Mouse (Mus musculus): Measurements from ENCODE around the gene Fam173a. TPM values are rescaled to one million over a fixed set of nuclear protein-coding genes. Genes with fewer than 3 reads are reported as not detected.

Gene Fam173a
- 55.6 and 63.3 TPM in 2 replicates for polyA plus RNA-seq (2016; fragmentation: Nextera tagmentation; extraction: Ambion mirVana)

DNA sequence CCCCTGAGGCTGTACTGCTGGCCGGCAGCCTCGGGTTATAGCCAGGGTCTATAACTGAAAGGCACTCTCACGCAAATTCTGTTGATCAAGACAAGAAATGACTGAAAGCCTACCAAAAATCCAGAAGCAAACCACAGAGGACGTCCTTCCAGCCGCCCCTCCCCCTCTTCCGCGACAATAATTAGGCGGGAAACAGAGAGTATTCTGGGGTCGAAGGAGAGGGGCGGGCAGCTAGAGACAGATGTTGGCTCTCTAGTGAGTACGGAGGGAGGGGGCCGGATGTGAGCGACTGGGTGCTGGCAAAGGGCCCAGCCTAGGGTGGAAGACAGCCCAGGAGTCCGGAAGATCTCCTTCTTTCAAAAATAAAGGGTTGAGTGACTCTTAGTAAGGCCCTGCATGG is at the start of gene Fam173a:
Gene Fam173a, minus strand, starts transcription at position 287 of the 400 bp plus-strand sequence.
- H3K36me3 ChIP-seq: peaks cover 52% of the 10 kb centered on the region
- peak within 1 kb of the TSS; percentile 91 for H3K27ac ChIP-seq
- peak within 1 kb of the TSS; percentile 74 for H3K4me3 ChIP-seq
- WGBS: 2% methylated on average over 14 of the region's 14 CpGs
- DNase-seq (ENCODE audit: low spot score): peak; percentile 75
- peaks cover 68% of the 10 kb centered on the region for H3K4me1 ChIP-seq
- no peaks in the 10 kb centered on the region for H3K27me3 ChIP-seq (ENCODE audit: low read depth, poor library complexity, severe bottlenecking)
- H3K9me3 ChIP-seq (replicated peaks): no peaks in the 10 kb centered on the region

DNA sequence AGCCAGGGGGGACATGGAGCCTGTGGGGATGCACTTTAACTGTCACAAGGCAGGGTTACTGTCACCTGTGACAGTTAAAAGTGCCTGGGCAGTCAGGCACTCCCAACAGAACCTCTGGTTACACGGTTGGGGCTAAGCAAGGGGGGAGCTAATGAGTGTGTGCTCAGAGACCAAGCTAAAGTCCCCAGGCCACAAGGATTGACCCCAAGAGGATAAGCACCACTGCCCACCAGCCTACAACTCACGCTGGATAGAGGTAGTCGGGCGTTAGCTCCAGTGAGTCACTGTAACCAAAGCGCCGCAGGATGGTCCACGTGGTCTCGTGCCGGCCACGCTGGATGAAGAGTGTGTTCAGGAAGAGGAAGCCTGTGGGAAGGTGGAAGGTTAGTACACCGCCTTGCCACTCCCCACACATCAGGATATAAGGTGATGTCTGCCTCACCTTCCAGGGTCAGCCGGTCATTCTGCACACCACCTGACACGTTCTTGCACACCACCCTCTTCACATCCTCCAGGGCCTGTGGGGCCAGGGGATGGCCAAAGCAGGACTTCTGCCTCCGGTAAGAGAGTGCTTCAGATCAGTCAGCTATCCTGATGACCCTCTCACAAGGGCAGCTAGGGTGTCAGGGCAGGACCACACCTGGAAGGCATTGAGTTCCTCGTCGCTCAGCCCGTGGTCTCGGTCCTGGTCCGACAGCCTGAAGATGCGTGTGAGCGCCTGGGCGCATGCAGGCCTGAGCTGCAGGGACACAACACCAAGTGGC is 48.6 kb upstream of the Fam173a start, which contains the start of gene Gm20683:
Gene Gm20683, minus strand, starts transcription at position 647 of the 764 bp plus-strand sequence.
- no peak for DNase-seq (ENCODE audit: low spot score)
- WGBS: 92% methylated on average over 22 of the region's 22 CpGs
- H3K27me3 ChIP-seq (ENCODE audit: low read depth, poor library complexity, severe bottlenecking): no peaks in the 10 kb centered on the region
- H3K9me3 ChIP-seq (replicated peaks): no peaks in the 10 kb centered on the region
- peak within 1 kb of the TSS; percentile 10; the same call in 1 of the 2 replicates for H3K4me3 ChIP-seq
- peaks cover 75% of the 10 kb centered on the region for H3K36me3 ChIP-seq
- peaks cover 57% of the 10 kb centered on the region for H3K4me1 ChIP-seq
- H3K27ac ChIP-seq: no peak within 1 kb of the TSS

DNA sequence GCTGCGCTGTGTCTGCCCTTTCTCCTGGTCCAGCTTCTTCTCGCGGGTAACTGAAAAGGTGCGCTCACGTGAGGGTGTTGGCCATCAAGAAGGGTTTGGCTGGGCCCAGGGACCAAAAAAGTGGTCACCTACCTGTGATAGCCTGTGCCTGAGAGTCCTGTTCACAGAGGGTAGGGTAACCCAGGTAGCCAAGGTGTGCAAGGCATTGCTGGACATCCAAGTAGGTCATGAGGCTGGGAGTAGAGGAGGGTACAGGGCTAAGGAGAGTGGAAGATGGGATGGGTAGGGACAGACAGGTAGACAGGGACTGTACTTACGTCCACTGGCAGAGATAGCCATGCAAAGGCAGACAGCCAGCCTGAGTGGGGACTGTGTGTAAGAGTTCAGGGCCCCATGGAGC is 47.8 kb upstream of the Fam173a start:
- no peak for DNase-seq (ENCODE audit: low spot score)
- peaks cover 75% of the 10 kb centered on the region for H3K36me3 ChIP-seq
- H3K9me3 ChIP-seq (replicated peaks): no peaks in the 10 kb centered on the region
- peaks cover 65% of the 10 kb centered on the region for H3K4me1 ChIP-seq
- WGBS: 98% methylated on average over 6 of the region's 6 CpGs
- H3K4me3 ChIP-seq: 0 out of 2 replicates have a peak overlapping the region, but pooled peaks have one; percentile 6
- H3K27ac ChIP-seq: no peak overlapping the region
- no peaks in the 10 kb centered on the region for H3K27me3 ChIP-seq (ENCODE audit: low read depth, poor library complexity, severe bottlenecking)

DNA sequence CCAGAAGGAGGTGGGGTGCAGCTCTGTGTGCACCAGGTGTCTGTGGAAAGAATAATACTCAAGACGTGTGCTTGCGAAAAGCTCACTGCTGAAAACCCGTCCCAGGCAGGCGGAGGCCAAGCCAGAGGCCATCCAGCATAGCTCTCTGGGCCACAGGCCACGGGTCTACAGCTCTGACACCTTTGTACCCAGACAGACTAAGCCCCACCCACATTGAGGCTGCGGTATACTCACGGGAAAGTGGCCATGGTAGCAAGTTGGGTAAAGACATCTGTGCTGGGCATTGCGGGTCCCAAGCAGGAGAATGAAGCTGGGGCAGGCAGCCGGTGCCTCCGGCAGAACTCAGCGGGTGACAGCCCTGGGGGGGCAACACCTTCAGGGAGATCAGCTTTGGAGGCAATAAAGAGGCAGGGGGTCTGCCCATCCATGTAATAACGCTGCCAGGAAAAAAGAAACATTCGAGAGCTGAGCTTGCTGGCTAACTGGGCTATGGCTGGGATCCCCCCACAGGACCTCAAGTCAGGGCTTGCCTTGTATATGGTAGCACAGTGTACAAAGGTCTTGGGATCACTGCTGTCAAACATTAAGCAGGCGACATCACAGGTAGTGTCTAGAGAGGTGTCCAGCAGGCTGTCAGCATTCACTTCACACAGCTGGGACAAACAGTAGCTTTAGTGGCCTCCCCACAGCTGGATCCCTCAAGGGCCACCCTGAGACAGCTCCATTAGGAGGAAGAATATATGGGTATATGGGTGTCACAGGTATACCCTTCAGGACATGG is 46.9 kb upstream of the Fam173a start:
- DNase-seq (ENCODE audit: low spot score): no peak
- no peaks in the 10 kb centered on the region for H3K9me3 ChIP-seq (replicated peaks)
- no peak overlapping the region for H3K27ac ChIP-seq
- H3K4me3 ChIP-seq: no peak overlapping the region
- no peaks in the 10 kb centered on the region for H3K27me3 ChIP-seq (ENCODE audit: low read depth, poor library complexity, severe bottlenecking)
- peaks cover 70% of the 10 kb centered on the region for H3K4me1 ChIP-seq
- 84% methylated on average over 14 of the region's 14 CpGs for WGBS
- peaks cover 79% of the 10 kb centered on the region for H3K36me3 ChIP-seq

DNA sequence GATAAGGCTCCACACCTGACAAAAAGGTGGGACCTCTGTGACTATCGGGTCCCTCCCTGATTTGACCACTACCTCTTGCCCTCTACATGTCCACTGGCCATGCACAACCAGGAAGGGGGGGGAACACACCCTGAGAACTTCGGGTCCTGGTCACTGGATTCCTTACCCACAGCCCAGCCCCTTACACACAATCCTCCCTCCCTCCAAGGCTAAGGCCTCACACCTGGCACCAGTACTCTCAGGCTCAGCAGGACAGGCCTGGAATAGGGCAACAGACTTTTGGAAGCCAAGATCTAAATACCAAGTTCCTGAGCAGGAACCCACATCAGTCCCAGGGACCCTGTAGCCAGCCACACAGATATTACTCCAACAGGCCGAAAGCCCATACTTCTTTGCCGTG is 46.2 kb upstream of the Fam173a start:
- peaks cover 73% of the 10 kb centered on the region for H3K4me1 ChIP-seq

DNA sequence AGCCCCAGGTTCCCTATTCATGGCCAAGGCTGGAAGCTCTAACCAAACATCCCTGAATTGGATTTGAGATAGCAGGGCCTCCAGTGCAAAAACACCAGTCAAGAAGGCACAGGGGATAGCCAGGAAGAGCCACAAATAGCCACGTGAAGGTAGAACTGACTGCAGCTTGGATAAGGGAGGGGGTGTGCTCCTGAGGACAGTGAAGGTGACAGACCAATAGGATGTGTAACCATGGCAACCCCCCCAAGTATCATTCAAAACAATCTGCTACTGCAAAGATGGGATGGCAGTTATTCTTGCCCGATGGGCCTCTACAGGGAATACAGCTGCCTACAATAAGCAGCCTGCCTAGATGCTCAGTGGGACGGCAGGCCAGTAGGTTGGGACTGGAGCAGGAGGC is 44.8 kb upstream of the Fam173a start:
- Histone ChIP-seq H3K4me1 (peaks cover 67% of the 10 kb centered on the region), H3K4me3 (peak overlapping the region; percentile 77), H3K27ac (no peak overlapping the region)

More for the DNA sequence above, 46.2 kb upstream of the Fam173a start:
- Histone ChIP-seq H3K36me3 (peaks cover 83% of the 10 kb centered on the region), H3K27me3 (ENCODE audit: low read depth, poor library complexity, severe bottlenecking) (no peaks in the 10 kb centered on the region), H3K27ac (no peak overlapping the region), H3K9me3 (replicated peaks) (no peaks in the 10 kb centered on the region), H3K4me3 (no peak overlapping the region)
- 89% methylated on average over 4 of the region's 4 CpGs for WGBS
- no peak for DNase-seq (ENCODE audit: low spot score)

DNA sequence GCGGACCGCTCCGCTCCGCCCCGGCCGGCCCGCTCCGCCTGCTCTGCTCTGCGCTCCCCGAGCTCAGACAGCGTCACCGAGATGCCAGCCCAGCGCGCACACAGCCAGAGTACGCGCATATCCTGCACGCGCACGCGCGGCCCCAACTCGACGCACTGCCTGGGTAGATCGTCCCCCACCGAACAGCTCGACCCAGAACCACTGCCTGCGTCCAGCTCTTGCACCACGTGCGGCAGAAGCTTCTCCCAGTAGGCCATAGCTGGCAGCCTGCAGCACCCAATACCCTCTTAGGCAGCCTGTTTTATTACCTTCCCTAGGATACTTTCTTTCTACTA is 44.3 kb upstream of the Fam173a start, which contains the start of gene Rhbdl1:
Gene Rhbdl1, minus strand, starts transcription at position 220 of the 335 bp plus-strand sequence.
- DNase-seq (ENCODE audit: low spot score): peak; percentile 77
- Histone ChIP-seq H3K27me3 (ENCODE audit: low read depth, poor library complexity, severe bottlenecking) (no peaks in the 10 kb centered on the region), H3K4me3 (peak within 1 kb of the TSS; percentile 77), H3K4me1 (peaks cover 65% of the 10 kb centered on the region), H3K27ac (peak within 1 kb of the TSS; percentile 79), H3K36me3 (peaks cover 71% of the 10 kb centered on the region), H3K9me3 (replicated peaks) (no peaks in the 10 kb centered on the region)
- 2% methylated on average over 29 of the region's 29 CpGs for whole genome bisulfite sequencing

More for the DNA sequence above, 44.8 kb upstream of the Fam173a start:
- H3K9me3 ChIP-seq (replicated peaks): no peaks in the 10 kb centered on the region
- 61% methylated on average over 3 of the region's 3 CpGs for WGBS
- no peak for DNase-seq (ENCODE audit: low spot score)
- H3K36me3 ChIP-seq: peaks cover 75% of the 10 kb centered on the region
- no peaks in the 10 kb centered on the region for H3K27me3 ChIP-seq (ENCODE audit: low read depth, poor library complexity, severe bottlenecking)

DNA sequence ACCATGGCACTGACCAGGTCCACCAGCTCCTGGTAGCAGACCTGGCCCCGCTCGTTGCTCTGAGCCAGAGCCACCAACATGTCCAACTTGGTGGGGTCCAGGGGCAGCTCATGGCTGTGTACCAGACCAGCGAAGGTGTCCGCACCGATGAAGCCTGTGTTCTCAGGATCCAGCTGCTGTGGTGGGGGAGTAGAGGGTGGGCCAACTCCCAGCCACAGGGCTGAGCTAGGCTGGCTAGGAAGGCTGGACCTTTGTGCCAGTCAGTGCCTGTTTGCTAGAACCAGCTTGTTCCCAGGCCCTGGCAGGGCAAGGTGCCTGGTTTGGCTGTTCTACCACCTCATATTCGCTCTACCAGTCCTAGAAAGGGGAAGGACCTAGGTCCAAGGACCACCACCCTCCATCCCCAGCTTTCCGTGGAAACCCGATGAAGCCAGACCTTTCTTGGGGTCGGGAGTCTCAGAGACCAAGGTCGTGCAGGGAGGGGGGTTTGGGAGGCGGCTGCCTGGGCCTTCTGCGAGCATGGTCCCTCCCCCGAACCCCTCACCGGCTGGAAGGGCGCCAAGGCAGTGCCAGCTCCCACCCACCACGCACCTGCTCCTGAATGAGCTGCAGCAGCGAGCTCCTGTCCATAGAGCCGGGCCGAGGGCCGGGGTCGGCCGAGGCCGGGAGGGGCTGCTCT is 43.8 kb upstream of the Fam173a start:
- DNase-seq (ENCODE audit: low spot score): no peak
- Histone ChIP-seq H3K36me3 (peaks cover 71% of the 10 kb centered on the region), H3K4me3 (peak overlapping the region; percentile 77), H3K9me3 (replicated peaks) (no peaks in the 10 kb centered on the region), H3K4me1 (peaks cover 70% of the 10 kb centered on the region), H3K27ac (peak overlapping the region; percentile 79), H3K27me3 (ENCODE audit: low read depth, poor library complexity, severe bottlenecking) (no peaks in the 10 kb centered on the region)
- WGBS: 25% methylated on average over 23 of the region's 23 CpGs

DNA sequence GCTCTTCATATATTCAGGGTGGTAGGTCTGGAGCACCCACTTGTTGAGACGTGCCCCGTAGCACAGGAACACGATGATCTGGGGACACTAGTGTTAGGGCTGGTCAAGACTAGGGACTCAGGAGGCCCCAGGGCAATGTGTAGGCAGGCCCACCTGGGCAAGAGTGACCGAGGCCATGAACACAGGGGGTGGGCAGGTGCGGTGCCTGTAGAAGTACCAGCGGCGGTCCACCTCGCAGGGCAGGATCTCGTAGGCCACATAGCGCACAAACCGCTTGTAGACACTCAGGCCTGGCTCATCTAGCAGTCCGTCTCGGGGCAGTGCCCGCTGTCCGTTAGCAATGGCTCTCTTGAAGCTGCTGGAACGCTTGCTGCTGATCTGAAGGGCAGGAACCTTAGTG is 43.1 kb upstream of the Fam173a start:
- H3K27me3 ChIP-seq (ENCODE audit: low read depth, poor library complexity, severe bottlenecking): no peaks in the 10 kb centered on the region
- H3K4me3 ChIP-seq: peak overlapping the region; percentile 77
- H3K9me3 ChIP-seq (replicated peaks): no peaks in the 10 kb centered on the region
- peaks cover 71% of the 10 kb centered on the region for H3K36me3 ChIP-seq
- DNase-seq (ENCODE audit: low spot score): no peak
- peak overlapping the region; percentile 79; the same call in 1 of the 2 replicates for H3K27ac ChIP-seq
- H3K4me1 ChIP-seq: peaks cover 77% of the 10 kb centered on the region
- WGBS: 92% methylated on average over 16 of the region's 16 CpGs

DNA sequence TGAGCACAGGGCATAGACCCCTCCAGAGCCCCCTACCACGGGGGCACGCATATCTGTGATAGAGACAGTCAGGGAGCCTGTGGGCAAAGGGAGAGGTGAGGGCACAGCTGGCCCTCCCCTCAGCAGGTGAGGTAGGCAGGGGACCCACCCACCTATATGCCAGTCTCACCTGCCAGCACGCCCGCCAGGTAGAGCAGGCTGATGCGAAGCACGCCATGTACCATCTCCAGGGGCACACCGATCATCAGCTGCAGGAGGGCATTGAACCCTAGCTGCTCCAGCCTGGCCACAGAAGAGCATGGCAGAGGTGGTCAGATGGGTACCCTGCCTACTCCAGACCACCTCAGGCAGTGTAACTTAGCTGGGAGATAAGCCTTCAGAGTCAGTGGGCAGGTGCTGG is 42.6 kb upstream of the Fam173a start:
- H3K9me3 ChIP-seq (replicated peaks): no peaks in the 10 kb centered on the region
- DNase-seq (ENCODE audit: low spot score): no peak
- H3K36me3 ChIP-seq: peaks cover 71% of the 10 kb centered on the region
- no peaks in the 10 kb centered on the region for H3K27me3 ChIP-seq (ENCODE audit: low read depth, poor library complexity, severe bottlenecking)
- no peak overlapping the region for H3K27ac ChIP-seq
- 94% methylated on average over 7 of the region's 7 CpGs for WGBS
- peaks cover 82% of the 10 kb centered on the region for H3K4me1 ChIP-seq
- H3K4me3 ChIP-seq: peak overlapping the region; percentile 77

DNA sequence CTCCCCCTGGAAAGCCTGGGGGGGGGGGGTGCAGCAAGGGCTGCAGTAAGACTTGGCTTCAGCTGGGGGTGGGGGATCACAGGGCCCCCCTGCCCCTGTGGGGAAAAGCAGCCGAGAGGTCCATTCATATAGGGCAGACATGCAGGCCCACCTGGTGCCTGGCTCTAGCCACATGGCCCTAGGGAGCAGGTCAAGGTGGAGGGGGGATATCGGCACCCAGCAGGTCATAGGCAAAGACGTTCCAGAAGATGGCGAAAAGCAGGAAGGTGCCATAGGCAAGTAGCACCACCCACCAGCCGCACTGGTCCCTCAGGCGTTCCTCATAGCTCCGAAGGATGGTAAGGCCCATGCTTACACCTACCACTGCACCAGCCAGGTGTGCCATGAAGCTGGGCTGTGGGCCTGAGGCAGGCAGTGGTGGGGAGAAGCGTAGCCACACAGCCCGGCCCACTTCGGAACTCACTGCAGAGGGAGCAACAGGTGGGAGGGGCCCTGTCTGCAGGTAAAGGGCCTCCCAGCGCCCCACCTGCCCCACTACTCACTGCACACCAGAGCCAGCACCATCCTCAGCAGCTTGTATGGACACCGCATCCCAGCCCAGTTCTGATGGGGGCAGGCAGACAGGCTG is 42.0 kb upstream of the Fam173a start:
- Histone ChIP-seq H3K4me1 (peaks cover 87% of the 10 kb centered on the region), H3K4me3 (peak overlapping the region; percentile 77), H3K27me3 (ENCODE audit: low read depth, poor library complexity, severe bottlenecking) (no peaks in the 10 kb centered on the region), H3K9me3 (replicated peaks) (no peaks in the 10 kb centered on the region), H3K27ac (peak overlapping the region; percentile 95; the same call in 1 of the 2 replicates), H3K36me3 (peaks cover 71% of the 10 kb centered on the region)
- WGBS: 91% methylated on average over 12 of the region's 12 CpGs
- no peak for DNase-seq (ENCODE audit: low spot score)

DNA sequence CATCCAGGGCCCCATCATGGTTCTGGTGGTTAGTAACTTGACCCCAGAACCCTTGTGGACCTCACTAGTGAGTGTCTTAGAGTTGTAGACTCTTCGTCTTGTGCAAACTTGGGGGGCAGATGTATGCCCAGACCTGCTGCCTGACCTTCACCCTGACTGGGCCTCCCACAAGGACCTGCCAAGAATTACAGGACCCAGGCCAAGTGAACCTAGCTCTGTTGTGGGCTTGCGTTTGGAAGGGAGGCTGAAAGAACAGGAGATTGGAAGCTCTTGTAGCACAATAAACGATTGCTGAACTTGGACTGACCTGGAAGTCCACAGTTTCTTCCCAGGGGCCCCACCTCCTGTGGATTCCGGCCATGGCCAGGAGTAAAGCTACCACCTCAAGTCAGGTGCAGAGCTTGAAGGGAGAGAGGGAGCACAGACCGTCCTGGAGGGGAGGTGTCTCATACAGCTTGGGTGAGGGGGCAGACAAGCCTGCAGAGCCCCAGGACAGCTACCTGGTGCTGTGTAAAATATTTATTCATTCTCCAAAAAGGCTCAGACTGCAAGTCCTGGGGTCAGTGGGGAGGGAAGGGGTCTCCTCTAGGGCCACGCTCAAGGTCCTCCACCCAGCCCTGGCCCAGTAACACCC is 41.4 kb upstream of the Fam173a start:
- no peaks in the 10 kb centered on the region for H3K27me3 ChIP-seq (ENCODE audit: low read depth, poor library complexity, severe bottlenecking)
- H3K9me3 ChIP-seq (replicated peaks): no peaks in the 10 kb centered on the region
- peaks cover 88% of the 10 kb centered on the region for H3K4me1 ChIP-seq
- DNase-seq (ENCODE audit: low spot score): no peak
- peaks cover 69% of the 10 kb centered on the region for H3K36me3 ChIP-seq
- peak overlapping the region; percentile 95 for H3K27ac ChIP-seq
- 55% methylated on average over 6 of the region's 6 CpGs for WGBS
- H3K4me3 ChIP-seq: peak overlapping the region; percentile 77
